Mouse (Mus musculus) small intestine, adult 2 months (tissue): ENCODE data around the gene Snx1.

Experiments
- CTCF ChIP-seq: fragments of 200-500 bp; IDR thresholded peaks from 2 replicates; pipeline ENCODE4 v1.5.1; 2012; ENCODE audit warnings: low read depth, mild to moderate bottlenecking, control low read depth, inconsistent platforms, low read length, moderate library complexity, mixed read lengths; ENCODE audit not compliant: insufficient replicate concordance, insufficient read length; ENCODE audit errors: extremely low read depth
- POLR2A ChIP-seq: fragments of 200-500 bp; IDR thresholded peaks from 2 replicates; pipeline ENCODE4 v1.6.1; 2012; ENCODE audit warnings: low read depth, mild to moderate bottlenecking, control low read depth, inconsistent platforms, low read length, moderate library complexity

- no peak for TF ChIP-seq CTCF
- no peak for TF ChIP-seq POLR2A
Observed at GRCm38 (mm10) chr9:66158885-66159430, 32.6 kb upstream of the Snx1 start.
